Mouse (Mus musculus): Measurements from ENCODE around the gene 2610528J11Rik. TPM values are rescaled to one million over a fixed set of nuclear protein-coding genes. Genes with fewer than 3 reads are reported as not detected.

Gene 2610528J11Rik
- total and polyA plus RNA-seq, 2 experiments from 2014 or later = not detected

DNA sequence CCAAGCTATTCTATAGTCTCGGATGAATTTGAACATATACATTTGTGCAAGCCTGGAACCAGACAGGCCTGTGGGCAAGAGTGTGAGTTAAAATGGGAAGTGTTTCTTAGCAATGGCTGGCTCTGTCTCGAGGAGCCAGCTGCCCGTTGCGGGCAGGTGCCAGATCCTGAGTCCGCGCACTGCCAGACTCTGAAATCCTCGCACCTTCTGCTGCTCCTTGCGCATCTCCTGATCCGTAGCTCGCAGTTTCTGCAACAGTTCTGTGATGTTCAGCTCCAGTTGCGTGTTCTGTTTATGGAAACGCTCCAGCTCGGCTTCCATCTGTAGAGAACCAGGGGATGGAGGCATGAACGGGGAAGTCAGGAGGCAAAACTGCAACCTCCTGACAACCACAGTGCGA lies 44.6 kb downstream of the 2610528J11Rik start:
- no peak for TF ChIP-seq CTCF (IDR thresholded peaks at IDR 0.05; ENCODE audit: low read depth)
- Histone ChIP-seq H3K4me2 (ENCODE audit: low read depth, low read length) (no peak overlapping the region), H3K9ac (replicated peaks; ENCODE audit: low read length) (no peak overlapping the region), H3K27me3 (ENCODE audit: insufficient read depth, low read length) (no peaks in the 10 kb centered on the region), H3K36me3 (ENCODE audit: insufficient read depth, low read length) (no peaks in the 10 kb centered on the region), H3K27ac (no peak overlapping the region), H3K9me3 (ENCODE audit: low read length) (no peaks in the 10 kb centered on the region), H3K4me3 (ENCODE audit: low read length) (no peak overlapping the region), H3K4me1 (ENCODE audit: insufficient read depth, low read length) (no peaks in the 10 kb centered on the region)
- 76% methylated on average over 15 of the region's 15 CpGs for WGBS
- DNase-seq (ENCODE audit: low spot score) (no peak), ATAC-seq (no peak)

DNA sequence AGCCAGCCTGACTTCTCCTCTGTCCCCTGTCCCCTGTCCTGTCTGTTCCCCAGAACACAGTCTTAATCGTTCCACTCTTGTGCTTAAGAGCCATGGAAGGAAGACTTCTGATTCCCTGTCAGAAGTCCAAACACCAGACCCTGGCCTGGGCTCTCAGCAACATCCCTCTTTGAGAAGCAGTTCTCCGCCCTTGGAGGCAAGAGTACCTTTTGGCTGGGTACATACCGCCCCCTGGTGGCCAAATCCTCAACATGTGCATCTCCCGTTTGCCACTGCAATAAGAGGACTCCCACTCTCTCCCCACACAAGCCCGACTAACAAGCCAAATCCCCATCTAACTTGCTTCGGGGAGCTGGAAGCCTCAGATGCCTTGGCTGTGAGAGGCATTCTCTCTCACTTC lies 49.3 kb downstream of the 2610528J11Rik start:
- no peak overlapping the region for H3K27ac ChIP-seq
- no peak overlapping the region for H3K4me2 ChIP-seq (ENCODE audit: low read depth, low read length)
- H3K27me3 ChIP-seq (ENCODE audit: insufficient read depth, low read length) = no peaks in the 10 kb centered on the region
- H3K36me3 ChIP-seq (ENCODE audit: insufficient read depth, low read length) = no peaks in the 10 kb centered on the region
- 7% methylated on average over 6 of the region's 6 CpGs for WGBS
- no peaks in the 10 kb centered on the region for H3K4me1 ChIP-seq (ENCODE audit: insufficient read depth, low read length)
- H3K9me3 ChIP-seq (ENCODE audit: low read length) = no peaks in the 10 kb centered on the region
- ATAC-seq (peak; percentile 75), DNase-seq (ENCODE audit: low spot score) (peak; percentile 92)
- H3K9ac ChIP-seq (replicated peaks; ENCODE audit: low read length) = no peak overlapping the region
- no peak overlapping the region for H3K4me3 ChIP-seq (ENCODE audit: low read length)
- peak; percentile 96 for TF ChIP-seq CTCF (IDR thresholded peaks at IDR 0.05; ENCODE audit: low read depth)

DNA sequence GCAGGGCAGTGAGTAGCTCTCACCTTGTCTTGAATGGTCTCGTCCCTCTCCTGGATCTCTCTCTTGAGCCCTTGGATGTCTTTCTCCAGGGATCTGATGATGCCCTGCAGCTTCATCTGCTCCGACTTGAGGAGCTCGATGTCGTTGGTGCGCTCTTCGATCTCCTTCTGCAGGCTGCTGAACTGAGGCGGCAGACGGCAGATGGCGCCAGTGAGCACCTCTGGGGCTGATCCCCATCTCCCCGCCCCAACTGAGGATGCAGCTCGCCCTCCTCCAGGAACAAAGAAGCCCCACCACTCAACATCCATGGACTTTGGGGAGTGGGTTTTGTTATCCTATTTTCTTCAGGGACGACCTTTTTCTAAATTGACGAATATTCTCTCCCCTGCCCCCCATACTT lies 52.5 kb downstream of the 2610528J11Rik start:
- Histone ChIP-seq H3K27me3 (ENCODE audit: insufficient read depth, low read length) (no peaks in the 10 kb centered on the region), H3K4me3 (ENCODE audit: low read length) (no peak overlapping the region), H3K27ac (no peak overlapping the region), H3K4me2 (ENCODE audit: low read depth, low read length) (no peak overlapping the region), H3K9me3 (ENCODE audit: low read length) (no peaks in the 10 kb centered on the region), H3K9ac (replicated peaks; ENCODE audit: low read length) (no peak overlapping the region), H3K36me3 (ENCODE audit: insufficient read depth, low read length) (no peaks in the 10 kb centered on the region), H3K4me1 (ENCODE audit: insufficient read depth, low read length) (no peaks in the 10 kb centered on the region)
- 53% methylated on average over 13 of the region's 13 CpGs for WGBS
- ATAC-seq = no peak
- DNase-seq (ENCODE audit: low spot score) = peak; percentile 24
- TF ChIP-seq CTCF (IDR thresholded peaks at IDR 0.05; ENCODE audit: low read depth) = peak; percentile 65

Other genes with a start within 250 kb of the 2610528J11Rik start
- 178 and 196 TPM in 2 replicates for gene Ptprf, start 235.6 kb upstream of the 2610528J11Rik start, total RNA-seq (2014; rRNA removed)
- 39.2 and 44.4 TPM in 2 replicates for gene Ptprf, start 235.6 kb upstream of the 2610528J11Rik start, polyA plus RNA-seq (2015; fragmentation: Nextera tagmentation; extraction: Ambion mirVana)
- 22.4 and 23.1 TPM in 2 replicates for gene Szt2, start 117.7 kb upstream of the 2610528J11Rik start, total RNA-seq (2014; rRNA removed)
- 4.2 and 5.2 TPM in 2 replicates for gene Szt2, start 117.7 kb upstream of the 2610528J11Rik start, polyA plus RNA-seq (2015; fragmentation: Nextera tagmentation; extraction: Ambion mirVana)
- gene Med8, start 117.7 kb upstream of the 2610528J11Rik start, total RNA-seq (2014; rRNA removed) = 33.5 and 48.8 TPM in 2 replicates
- gene Med8, start 117.7 kb upstream of the 2610528J11Rik start, polyA plus RNA-seq (2015; fragmentation: Nextera tagmentation; extraction: Ambion mirVana) = 100 and 102 TPM in 2 replicates
- gene Elovl1, start 98.9 kb upstream of the 2610528J11Rik start, total RNA-seq (2014; rRNA removed) = 31.1 and 35.9 TPM in 2 replicates
- 32.9 and 34.2 TPM in 2 replicates for gene Elovl1, start 98.9 kb upstream of the 2610528J11Rik start, polyA plus RNA-seq (2015; fragmentation: Nextera tagmentation; extraction: Ambion mirVana)
- gene Cdc20, start 89.6 kb upstream of the 2610528J11Rik start, total RNA-seq (2014; rRNA removed) = 38.2 and 40.7 TPM in 2 replicates
- 36.3 and 41.6 TPM in 2 replicates for gene Cdc20, start 89.6 kb upstream of the 2610528J11Rik start, polyA plus RNA-seq (2015; fragmentation: Nextera tagmentation; extraction: Ambion mirVana)
- not detected in 2 replicates for gene Mpl, start 69.5 kb upstream of the 2610528J11Rik start, total RNA-seq (2014; rRNA removed)
- gene Mpl, start 69.5 kb upstream of the 2610528J11Rik start, polyA plus RNA-seq (2015; fragmentation: Nextera tagmentation; extraction: Ambion mirVana) = 0.18 TPM in 1 of 2 replicates, not detected in the other
- gene Tie1, start 36.9 kb upstream of the 2610528J11Rik start, total RNA-seq (2014; rRNA removed) = 15.9 and 20.2 TPM in 2 replicates
- gene Tie1, start 36.9 kb upstream of the 2610528J11Rik start, polyA plus RNA-seq (2015; fragmentation: Nextera tagmentation; extraction: Ambion mirVana) = 10.5 and 11.6 TPM in 2 replicates
- gene Tmem125, start 17.0 kb downstream of the 2610528J11Rik start, total RNA-seq (2014; rRNA removed) = 0.90 and 4.8 TPM in 2 replicates
- gene Tmem125, start 17.0 kb downstream of the 2610528J11Rik start, polyA plus RNA-seq (2015; fragmentation: Nextera tagmentation; extraction: Ambion mirVana) = 0.64 and 0.83 TPM in 2 replicates
- 0.65 and 1.3 TPM in 2 replicates for gene Cfap57, start 93.8 kb downstream of the 2610528J11Rik start, total RNA-seq (2014; rRNA removed)
- 0.70 and 1.2 TPM in 2 replicates for gene Cfap57, start 93.8 kb downstream of the 2610528J11Rik start, polyA plus RNA-seq (2015; fragmentation: Nextera tagmentation; extraction: Ambion mirVana)
- gene Ebna1bp2, start 93.8 kb downstream of the 2610528J11Rik start, total RNA-seq (2014; rRNA removed) = 31.6 and 40.0 TPM in 2 replicates
- gene Ebna1bp2, start 93.8 kb downstream of the 2610528J11Rik start, polyA plus RNA-seq (2015; fragmentation: Nextera tagmentation; extraction: Ambion mirVana) = 85.4 and 98.5 TPM in 2 replicates
- gene Olfr62, start 132.0 kb downstream of the 2610528J11Rik start, total RNA-seq (2014; rRNA removed) = not detected in 2 replicates
- gene Olfr62, start 132.0 kb downstream of the 2610528J11Rik start, polyA plus RNA-seq (2015; fragmentation: Nextera tagmentation; extraction: Ambion mirVana) = not detected in 2 replicates
- gene Olfr1342, start 165.8 kb downstream of the 2610528J11Rik start, total RNA-seq (2014; rRNA removed) = not detected in 2 replicates
- gene Olfr1342, start 165.8 kb downstream of the 2610528J11Rik start, polyA plus RNA-seq (2015; fragmentation: Nextera tagmentation; extraction: Ambion mirVana) = 0.04 TPM in 1 of 2 replicates, not detected in the other
- not detected in 2 replicates for gene Olfr1341, start 176.5 kb downstream of the 2610528J11Rik start, total RNA-seq (2014; rRNA removed)
- gene Olfr1341, start 176.5 kb downstream of the 2610528J11Rik start, polyA plus RNA-seq (2015; fragmentation: Nextera tagmentation; extraction: Ambion mirVana) = not detected in 2 replicates
- not detected in 2 replicates for gene Olfr1340, start 193.1 kb downstream of the 2610528J11Rik start, total RNA-seq (2014; rRNA removed)
- gene Olfr1340, start 193.1 kb downstream of the 2610528J11Rik start, polyA plus RNA-seq (2015; fragmentation: Nextera tagmentation; extraction: Ambion mirVana) = not detected in 2 replicates
- not detected in 2 replicates for gene Olfr1339, start 205.2 kb downstream of the 2610528J11Rik start, total RNA-seq (2014; rRNA removed)
- gene Olfr1339, start 205.2 kb downstream of the 2610528J11Rik start, polyA plus RNA-seq (2015; fragmentation: Nextera tagmentation; extraction: Ambion mirVana) = not detected in 2 replicates
- gene Olfr1338, start 231.7 kb downstream of the 2610528J11Rik start, total RNA-seq (2014; rRNA removed) = not detected in 2 replicates
- not detected in 2 replicates for gene Olfr1338, start 231.7 kb downstream of the 2610528J11Rik start, polyA plus RNA-seq (2015; fragmentation: Nextera tagmentation; extraction: Ambion mirVana)